Mouse (Mus musculus) lung, adult 2 months (tissue): ENCODE data around the gene Nipa2. TPM values are rescaled to one million over a fixed set of nuclear protein-coding genes. Genes with fewer than 3 reads are reported as not detected.
A peak's percentile ranks its signal among the peaks of the same experiment; 100 is the strongest.

Experiments used
- DNase-seq: peaks from one replicate; pipeline ENCODE4 v3.0.0; 2022
- H3K4me1 ChIP-seq: fragments of 200-500 bp; 2 replicates; pipeline ENCODE4 v1.6.1; 2011; ENCODE audit warnings: low read length; ENCODE audit not compliant: control insufficient read depth, insufficient read depth
- H3K4me3 ChIP-seq: fragments of 200-500 bp; replicated peaks from 2 replicates; pipeline ENCODE3; 2011; ENCODE audit warnings: low read depth, mild to moderate bottlenecking, control low read depth, low read length; ENCODE audit errors: extremely low read depth
- CTCF ChIP-seq: fragments of 200-500 bp; IDR thresholded peaks from 2 replicates; pipeline ENCODE4 v1.5.1; 2011; ENCODE audit warnings: mild to moderate bottlenecking, low read length, control low read depth; ENCODE audit not compliant: insufficient read depth
- POLR2A ChIP-seq: fragments of 200-500 bp; IDR thresholded peaks from 2 replicates; pipeline ENCODE4 v1.6.1; 2011; ENCODE audit warnings: low read depth, mild to moderate bottlenecking, control low read depth, low read length, borderline replicate concordance; ENCODE audit errors: extremely low read depth
- WGBS: fragments of 180-500 bp; shearing (Covaris S2); methylation state at CpG from one replicate; pipeline ENCODE4 v1.1.7; 2018; 5-methylcytosine and 5-hydroxymethylcytosine counted together
- polyA plus RNA-seq: library from polyadenylated mRNA; depleted of rRNA; stranded (reverse); fragments of >200 nt; gene quantifications from 2 replicates; pipeline ENCODE4 v1.2.3, GENCODE M21; 2012; rRNA removed

Nipa2 gene
- polyA plus RNA-seq, 1 experiment: 11.8 TPM

GRCm38 (mm10) chr7:55905449-55905848 lies 56.8 kb downstream of the Nipa2 start:
- WGBS: 75% methylated on average over 2 of the region's 2 CpGs
- no peaks in the 10 kb centered on the region for H3K4me1 ChIP-seq
- no peak for DNase-seq
- no peak for TF ChIP-seq POLR2A
- no peak for TF ChIP-seq CTCF
- no peak overlapping the region for H3K4me3 ChIP-seq

GRCm38 (mm10) chr7:55903766-55904165 lies 58.5 kb downstream of the Nipa2 start:
- H3K4me3 ChIP-seq: no peak overlapping the region
- TF ChIP-seq POLR2A (no peak), CTCF (no peak)
- no peaks in the 10 kb centered on the region for H3K4me1 ChIP-seq
- 84% methylated on average over 5 of the region's 5 CpGs for WGBS
- no peak for DNase-seq

- WGBS: 60% methylated on average over 11 of the region's 11 CpGs
- no peaks in the 10 kb centered on the region for H3K4me1 ChIP-seq
- TF ChIP-seq POLR2A (no peak), CTCF (no peak)
- peak; percentile 29 for DNase-seq
- no peak overlapping the region for H3K4me3 ChIP-seq
Observed at GRCm38 (mm10) chr7:55891797-55892196, 70.5 kb downstream of the Nipa2 start.

DNA sequence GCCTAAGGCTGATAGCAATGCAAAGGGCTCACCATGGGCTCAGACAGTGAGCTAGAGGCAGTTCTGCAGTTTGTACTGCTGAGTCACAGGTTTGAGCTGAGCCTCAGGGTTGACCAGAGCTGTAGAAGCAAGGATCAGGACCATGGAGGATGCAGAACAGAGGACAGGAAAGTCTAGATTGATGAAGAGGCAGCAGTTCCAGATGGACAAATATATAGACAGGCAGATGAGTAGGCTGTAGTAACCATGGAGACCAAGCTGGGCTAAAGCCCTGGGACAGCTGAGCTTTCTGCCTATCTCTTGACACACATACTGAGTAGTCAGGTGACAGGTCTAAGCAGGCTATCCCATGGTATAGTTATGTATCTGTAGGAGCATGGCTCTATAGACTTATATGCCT lies 71.5 kb downstream of the Nipa2 start:
- TF ChIP-seq CTCF: no peak
- no peak for TF ChIP-seq POLR2A
- DNase-seq: no peak
- Histone ChIP-seq H3K4me1 (no peaks in the 10 kb centered on the region), H3K4me3 (no peak overlapping the region)

DNA sequence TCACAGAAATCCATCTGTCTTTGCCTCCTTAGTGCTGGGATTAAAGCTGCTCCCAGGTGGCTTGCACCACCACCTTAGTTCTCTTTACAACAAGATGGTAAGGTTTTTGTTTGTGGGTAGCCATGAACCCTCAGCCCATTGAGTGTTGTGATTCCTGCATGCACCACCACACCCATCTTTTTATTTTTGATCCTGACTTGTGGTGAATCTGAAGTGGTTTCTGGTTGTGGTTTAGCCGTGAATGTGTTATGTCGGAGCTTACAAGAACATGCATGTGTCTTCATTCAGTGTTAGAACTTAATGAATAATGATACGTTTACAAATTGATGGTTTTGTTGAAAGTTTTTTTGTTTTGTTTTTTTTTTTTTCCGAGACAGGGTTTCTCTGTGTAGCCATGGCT lies 72.3 kb downstream of the Nipa2 start:
- TF ChIP-seq POLR2A (no peak), CTCF (no peak)
- Histone ChIP-seq H3K4me1 (no peaks in the 10 kb centered on the region), H3K4me3 (no peak overlapping the region)
- no peak for DNase-seq
- 82% methylated on average over 4 of the region's 4 CpGs for WGBS

DNA sequence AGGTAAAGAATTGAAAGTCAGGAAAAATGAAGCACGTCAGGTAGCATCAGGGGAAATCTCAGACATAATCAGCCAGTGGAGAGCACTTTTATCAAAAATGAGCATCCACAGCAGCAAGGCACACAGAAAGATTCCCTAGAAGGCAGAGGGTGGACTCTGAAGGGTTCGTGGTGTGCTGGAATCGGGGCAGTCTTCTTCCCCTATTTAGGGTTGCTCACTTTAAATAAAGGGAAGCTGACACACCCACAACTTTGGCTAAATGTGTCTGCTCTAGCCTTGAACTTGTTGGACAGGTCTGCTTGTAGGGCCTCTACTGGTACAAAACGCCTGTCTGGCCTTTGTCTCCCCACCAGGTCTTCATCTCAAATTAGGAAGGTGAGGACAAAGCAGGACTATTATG lies 73.7 kb downstream of the Nipa2 start:
- TF ChIP-seq POLR2A: no peak
- no peak for TF ChIP-seq CTCF
- Histone ChIP-seq H3K4me1 (no peaks in the 10 kb centered on the region), H3K4me3 (no peak overlapping the region)
- 89% methylated on average over 4 of the region's 4 CpGs for WGBS
- DNase-seq: no peak

Other genes with a start within 250 kb of the Nipa2 start
- gene Siglech, start 194.3 kb downstream of the Nipa2 start, polyA plus RNA-seq: 4.3 and 5.0 TPM in 2 replicates
- gene Tubgcp5, start 168.3 kb downstream of the Nipa2 start, polyA plus RNA-seq: 2.5 and 3.6 TPM in 2 replicates
- gene Cyfip1, start 120.7 kb downstream of the Nipa2 start, polyA plus RNA-seq: 46.5 and 66.8 TPM in 2 replicates
- gene Nipa1, start 57.5 kb upstream of the Nipa2 start, polyA plus RNA-seq: 9.6 and 11.8 TPM in 2 replicates
- 23.0 and 23.7 TPM in 2 replicates for gene Herc2, start 87.7 kb upstream of the Nipa2 start, polyA plus RNA-seq